Mouse (Mus musculus) liver, embryonic 11.5 days (tissue): ENCODE measurements around the gene Rsbn1l. TPM values are rescaled to one million over a fixed set of nuclear protein-coding genes. Genes with fewer than 3 reads are reported as not detected.

Experiments used
- ATAC-seq: fragments of 200-750 bp; cut with Nextera tagmentation; replicated peaks from 2 replicates; pipeline ENCODE4 v1.8.0; 2017; ENCODE audit warnings: moderate number of reproducible peaks, mild to moderate bottlenecking, moderate TSS enrichment, moderate library complexity; ENCODE audit not compliant: low FRiP score
- DNase-seq: peaks from one replicate; pipeline ENCODE4 v3.0.0-alpha.2; 2017; ENCODE audit warnings: low spot score
- H3K27ac ChIP-seq: fragments of 300-500 bp; sonication (generic); 2 replicates; pipeline ENCODE4 v1.5.1; 2014; ENCODE audit warnings: mild to moderate bottlenecking, low read depth, low read length, control low read depth
- H3K27me3 ChIP-seq: fragments of 300-500 bp; sonication (generic); replicated peaks from 2 replicates; pipeline ENCODE4 v1.6.1; 2014; ENCODE audit warnings: low read length, mixed read lengths; ENCODE audit not compliant: control insufficient read depth, insufficient read depth
- H3K36me3 ChIP-seq: fragments of 300-500 bp; sonication (generic); 2 replicates; pipeline ENCODE4 v1.6.1; 2014; ENCODE audit warnings: mild to moderate bottlenecking, low read length, moderate library complexity, mixed read lengths; ENCODE audit not compliant: control insufficient read depth, insufficient read depth
- H3K4me1 ChIP-seq: fragments of 300-500 bp; sonication (generic); replicated peaks from 2 replicates; pipeline ENCODE4 v1.6.1; 2014; ENCODE audit warnings: low read length, mixed read lengths; ENCODE audit not compliant: control insufficient read depth, insufficient read depth
- H3K4me2 ChIP-seq: fragments of 300-500 bp; sonication (generic); 2 replicates; pipeline ENCODE4 v1.6.1; 2014; ENCODE audit warnings: mild to moderate bottlenecking, control low read depth, moderate library complexity
- H3K4me3 ChIP-seq: fragments of 300-500 bp; sonication (generic); 2 replicates; pipeline ENCODE4 v1.5.1; 2014; ENCODE audit warnings: low read depth, low read length, control low read depth
- H3K9ac ChIP-seq: fragments of 300-500 bp; sonication (generic); 2 replicates; pipeline ENCODE4 v1.6.1; 2014; ENCODE audit warnings: low read depth, low read length, control low read depth
- H3K9me3 ChIP-seq: fragments of 300-500 bp; sonication (generic); 2 replicates; pipeline ENCODE4 v1.6.1; 2016; ENCODE audit warnings: low read length, inconsistent platforms, mixed read lengths; ENCODE audit not compliant: control insufficient read depth
- WGBS: fragments of 180-500 bp; shearing (Covaris S2); extraction: QIAGEN DNeasy Blood & Tissue Kit; methylation state at CpG from one replicate; pipeline ENCODE4 v1.1.7; 2014; 5-methylcytosine and 5-hydroxymethylcytosine counted together
- polyA plus RNA-seq: library from polyadenylated mRNA; unstranded; fragments of >200 nt; fragmentation: Nextera tagmentation; extraction: Ambion mirVana; gene quantifications from 2 replicates; pipeline ENCODE4 v1.2.1, GENCODE M21; 2014

Gene Rsbn1l
- polyA plus RNA-seq, 1 experiment from 2014 or later = 11.0 TPM

- no peak overlapping the region for H3K4me3 ChIP-seq
- no peaks in the 10 kb centered on the region for H3K9me3 ChIP-seq
- no peaks in the 10 kb centered on the region for H3K36me3 ChIP-seq
- H3K9ac ChIP-seq = no peak overlapping the region
- H3K27me3 ChIP-seq = no peaks in the 10 kb centered on the region
- no peak for ATAC-seq
- no peak overlapping the region for H3K27ac ChIP-seq
- DNase-seq = no peak
- H3K4me2 ChIP-seq = no peak overlapping the region
- no peaks in the 10 kb centered on the region for H3K4me1 ChIP-seq
- WGBS = 75% methylated on average over 2 of the region's 2 CpGs
Observed at GRCm38 (mm10) chr5:20911741-20912140, 44.5 kb downstream of the Rsbn1l start.

GRCm38 (mm10) chr5:20906191-20906590, 50.0 kb downstream of the Rsbn1l start:
- Histone ChIP-seq H3K27me3 (no peaks in the 10 kb centered on the region), H3K4me1 (peaks cover 13% of the 10 kb centered on the region; the same call in 1 of the 2 replicates), H3K4me3 (no peak overlapping the region), H3K36me3 (peaks cover 12% of the 10 kb centered on the region), H3K27ac (no peak overlapping the region), H3K9ac (no peak overlapping the region), H3K4me2 (no peak overlapping the region), H3K9me3 (no peaks in the 10 kb centered on the region)
- DNase-seq (no peak), ATAC-seq (peak; percentile 62; the same call in 1 of the 2 replicates)
- 77% methylated on average over 7 of the region's 7 CpGs for WGBS

DNA sequence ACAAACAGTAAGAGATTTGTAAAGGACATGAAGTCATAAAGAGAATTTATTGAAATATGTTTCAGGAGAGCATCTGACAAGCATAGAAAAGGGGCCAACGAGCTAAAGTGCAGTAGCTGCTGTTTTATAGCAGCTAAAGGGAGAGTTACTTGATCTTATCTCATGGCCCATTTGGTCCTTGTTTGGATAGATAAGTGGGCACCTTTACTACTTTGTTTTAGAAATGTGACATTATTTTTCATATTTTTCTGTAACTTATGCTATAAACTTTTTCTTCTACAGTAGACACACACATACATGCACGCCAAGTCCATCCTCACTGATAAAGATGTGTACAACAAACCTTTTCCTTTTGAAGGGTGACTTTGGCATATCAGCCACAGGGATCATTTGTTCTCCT, 50.8 kb downstream of the Rsbn1l start:
- Histone ChIP-seq H3K4me1 (peaks cover 13% of the 10 kb centered on the region; the same call in 1 of the 2 replicates), H3K36me3 (peaks cover 15% of the 10 kb centered on the region), H3K4me2 (peak overlapping the region; percentile 0; the same call in 1 of the 2 replicates)

DNA sequence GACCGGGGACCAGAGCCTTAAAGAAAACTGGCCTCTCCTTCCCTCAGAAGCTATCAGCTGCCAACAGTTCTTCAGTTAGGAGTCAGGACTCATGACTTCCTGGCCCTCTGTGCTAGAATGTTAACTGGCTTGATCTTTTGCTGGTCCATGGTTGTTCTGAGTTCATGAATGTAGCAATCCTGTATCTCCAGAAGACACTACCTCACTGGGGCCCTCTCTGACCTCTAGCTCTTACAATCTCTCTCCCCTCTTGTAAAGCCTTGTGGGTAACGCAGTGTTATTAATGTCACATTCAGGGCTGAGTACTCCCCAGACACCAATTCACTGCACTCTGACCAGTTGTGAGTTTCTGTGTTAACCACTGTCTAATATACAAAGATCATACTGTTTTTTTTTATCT, 51.6 kb downstream of the Rsbn1l start:
- Histone ChIP-seq H3K4me2 (no peak overlapping the region), H3K9me3 (no peaks in the 10 kb centered on the region), H3K9ac (no peak overlapping the region), H3K27ac (peak overlapping the region; percentile 43; the same call in 1 of the 2 replicates), H3K27me3 (no peaks in the 10 kb centered on the region), H3K4me1 (peaks cover 13% of the 10 kb centered on the region; the same call in 1 of the 2 replicates), H3K4me3 (no peak overlapping the region), H3K36me3 (peaks cover 15% of the 10 kb centered on the region)
- 52% methylated on average over 2 of the region's 2 CpGs for WGBS
- ATAC-seq = peak; percentile 66
- DNase-seq = no peak

More for the DNA sequence above, 50.8 kb downstream of the Rsbn1l start:
- DNase-seq (no peak), ATAC-seq (no peak)
- Histone ChIP-seq H3K9ac (no peak overlapping the region), H3K27ac (no peak overlapping the region), H3K27me3 (no peaks in the 10 kb centered on the region), H3K9me3 (no peaks in the 10 kb centered on the region), H3K4me3 (no peak overlapping the region)
- WGBS = 62% methylated on average over 2 of the region's 2 CpGs

DNA sequence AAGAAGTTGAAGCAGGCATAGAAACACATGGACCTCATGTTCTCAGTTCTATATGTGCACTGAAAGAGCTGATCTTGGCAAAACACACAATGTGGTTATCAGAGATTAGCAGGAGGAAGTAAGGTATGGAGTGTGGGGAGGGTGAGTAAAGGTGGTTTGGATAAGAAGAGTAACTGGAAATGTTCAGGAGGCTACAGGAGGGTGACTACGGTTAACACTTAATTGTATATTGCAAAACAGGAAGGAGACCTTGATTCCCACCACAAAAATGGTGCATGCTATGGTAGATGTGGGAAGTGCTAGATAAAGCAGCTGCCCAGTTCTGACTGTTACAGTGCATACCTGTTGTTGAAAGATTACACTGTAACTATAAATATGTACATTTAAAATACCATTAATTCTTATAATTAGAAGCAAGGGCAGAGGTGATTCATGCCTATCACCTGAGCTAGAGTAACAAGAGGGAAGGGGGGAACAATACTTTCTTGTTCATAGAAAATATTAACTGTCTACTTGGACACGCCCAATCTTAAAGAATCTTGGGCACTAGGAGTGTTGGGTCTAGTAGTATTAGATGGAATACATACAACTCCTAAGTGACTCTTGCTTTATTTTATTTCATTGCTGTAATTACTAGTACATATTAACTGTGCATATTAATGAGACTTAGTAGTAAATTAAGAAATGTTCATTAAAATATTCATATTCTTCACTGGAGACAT, 58.6 kb downstream of the Rsbn1l start:
- ATAC-seq = peak; percentile 99
- WGBS = 44% methylated on average over 2 of the region's 2 CpGs
- H3K27me3 ChIP-seq = no peaks in the 10 kb centered on the region
- no peak for DNase-seq
- H3K4me3 ChIP-seq = no peak overlapping the region
- peaks cover 9% of the 10 kb centered on the region for H3K4me1 ChIP-seq
- no peak overlapping the region for H3K9ac ChIP-seq
- peaks cover 22% of the 10 kb centered on the region for H3K36me3 ChIP-seq
- H3K27ac ChIP-seq = peak overlapping the region; percentile 82
- peak overlapping the region; percentile 45 for H3K4me2 ChIP-seq
- no peaks in the 10 kb centered on the region for H3K9me3 ChIP-seq

DNA sequence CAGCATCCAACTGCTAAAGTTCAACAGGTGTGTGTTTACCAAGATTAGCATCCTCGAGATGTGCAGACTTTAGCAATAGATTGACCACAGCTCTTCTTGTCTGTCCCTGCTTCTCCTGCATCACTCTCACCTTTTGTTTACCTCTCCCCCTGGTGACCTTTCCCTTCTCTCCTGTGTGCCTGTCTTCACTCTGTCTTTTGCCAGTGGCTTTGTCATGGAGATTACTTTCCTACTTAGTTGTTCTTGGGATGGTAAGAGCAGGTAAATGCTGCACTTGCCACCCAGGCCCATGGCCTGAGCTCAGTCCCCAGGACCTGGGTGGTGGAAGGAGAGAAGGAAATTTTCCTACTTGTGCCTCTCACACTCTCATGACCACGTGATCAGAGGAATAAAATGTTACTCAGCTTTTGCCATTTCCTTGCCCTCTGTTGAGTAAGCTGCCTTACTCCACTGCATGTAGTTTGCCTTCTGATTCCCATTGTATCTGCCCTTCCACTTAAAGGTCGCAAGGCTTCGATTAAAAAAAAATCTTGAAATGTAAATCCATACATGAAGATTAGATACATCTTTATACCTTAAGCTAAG, 72.1 kb downstream of the Rsbn1l start:
- no peak overlapping the region for H3K27ac ChIP-seq
- peaks cover 16% of the 10 kb centered on the region for H3K4me1 ChIP-seq
- H3K36me3 ChIP-seq = peaks cover 7% of the 10 kb centered on the region; the same call in 1 of the 2 replicates
- no peak for DNase-seq
- ATAC-seq = no peak
- WGBS = 71% methylated on average over 4 of the region's 4 CpGs
- H3K27me3 ChIP-seq = no peaks in the 10 kb centered on the region
- H3K4me2 ChIP-seq = peak overlapping the region; percentile 71
- H3K4me3 ChIP-seq = peak overlapping the region; percentile 92
- no peaks in the 10 kb centered on the region for H3K9me3 ChIP-seq
- H3K9ac ChIP-seq = no peak overlapping the region

DNA sequence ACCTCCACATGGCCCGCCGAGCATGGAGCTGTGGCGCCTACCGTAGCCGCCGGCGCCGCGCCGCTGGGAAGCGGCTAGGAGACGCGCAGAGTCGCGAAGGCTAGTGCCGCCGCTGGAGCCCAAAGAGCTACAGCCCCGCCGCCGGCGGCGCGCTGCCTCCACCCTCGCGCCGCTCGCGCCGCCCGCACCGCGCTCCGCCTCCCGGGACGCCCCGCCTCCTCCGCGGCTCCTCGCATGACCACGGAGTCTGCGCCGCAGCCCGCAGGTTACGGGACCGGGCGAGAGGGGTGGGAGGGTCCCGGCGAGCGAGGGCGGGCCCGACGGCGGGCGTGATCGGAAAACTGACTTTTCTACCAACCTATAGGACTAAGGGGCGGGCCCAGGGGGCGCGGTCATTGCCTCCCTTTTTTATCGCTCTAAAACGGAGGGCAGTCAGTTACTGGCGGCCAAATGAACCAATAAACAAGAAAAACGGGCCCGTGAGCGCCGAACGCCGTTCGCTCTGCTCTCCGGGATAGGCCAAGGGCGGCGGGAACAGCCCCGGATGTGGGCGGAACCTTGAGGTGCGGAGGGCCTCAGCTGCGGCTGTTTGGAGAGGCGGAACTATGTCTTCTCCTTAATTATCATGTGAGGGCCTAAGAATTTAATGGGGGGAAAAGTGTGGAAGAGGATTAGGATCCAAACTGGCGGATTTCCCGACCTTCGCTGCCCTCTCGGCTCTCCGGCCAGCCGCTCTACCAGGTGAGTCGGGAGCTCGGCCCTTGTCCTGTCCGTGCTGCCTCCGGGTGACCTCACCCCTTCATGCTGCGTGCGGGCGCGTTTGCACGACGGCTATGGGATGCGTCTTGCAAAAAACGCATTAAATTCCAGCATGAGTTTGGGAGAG, 74.0 kb downstream of the Rsbn1l start, which contains the start of the genes Phtf2 and Tmem60:
Gene Phtf2 (minus strand): TSS at position 210 of the 886 bp plus-strand sequence.
Gene Tmem60 (plus strand): TSS at position 277 of the 886 bp plus-strand sequence.
- no peaks in the 10 kb centered on the region for H3K9me3 ChIP-seq
- peaks cover 3% of the 10 kb centered on the region; the same call in 1 of the 2 replicates for H3K36me3 ChIP-seq
- peak within 1 kb of the TSS; percentile 71 for H3K4me2 ChIP-seq
- ATAC-seq = peak; percentile 97
- H3K27ac ChIP-seq = peak within 1 kb of the TSS; percentile 95
- WGBS = under 1% methylated on average over 88 of the region's 94 CpGs
- H3K4me3 ChIP-seq = peak within 1 kb of the TSS; percentile 92
- peak within 1 kb of the TSS; percentile 93 for H3K9ac ChIP-seq
- peaks cover 22% of the 10 kb centered on the region for H3K4me1 ChIP-seq
- H3K27me3 ChIP-seq = no peaks in the 10 kb centered on the region
- DNase-seq = peak; percentile 97
